Mouse (Mus musculus): ENCODE measurements around the gene B430305J03Rik.

The B430305J03Rik gene

GRCm38 (mm10) chr3:61348036-61348614 lies 17.6 kb downstream of the B430305J03Rik start:
- CTCF ChIA-PET: no interaction called here

- CTCF ChIA-PET: interaction anchor here (0.5 kb wide), 1 partner anchor 37 kb away, joined by 23 read pairs; no protein-coding TSS in a partner anchor
Measured at GRCm38 (mm10) chr3:61345636-61346035, 20.1 kb downstream of the B430305J03Rik start.

- CTCF ChIA-PET: no interaction called here
Measured at GRCm38 (mm10) chr3:61344031-61344430, 21.7 kb downstream of the B430305J03Rik start.

- CTCF ChIA-PET: no interaction called here
Measured at GRCm38 (mm10) chr3:61340321-61340720, 25.4 kb downstream of the B430305J03Rik start.

GRCm38 (mm10) chr3:61337230-61337629 lies 28.5 kb downstream of the B430305J03Rik start:
- CTCF ChIA-PET: no interaction called here

- CTCF ChIA-PET: no interaction called here
Measured at GRCm38 (mm10) chr3:61336205-61336604, 29.5 kb downstream of the B430305J03Rik start.

- CTCF ChIA-PET: no interaction called here
Measured at GRCm38 (mm10) chr3:61321632-61322031, 44.1 kb downstream of the B430305J03Rik start.

GRCm38 (mm10) chr3:61320031-61320430 lies 45.7 kb downstream of the B430305J03Rik start:
- CTCF ChIA-PET: no interaction called here

GRCm38 (mm10) chr3:61315002-61315401 lies 50.7 kb downstream of the B430305J03Rik start:
- CTCF ChIA-PET: no interaction called here

All from spleen, embryonic (tissue).